Mouse (Mus musculus) CH12.LX (cell line): ENCODE data around the gene Ccdc184.

Source experiments
- MAX ChIP-seq: IDR thresholded peaks from 2 replicates; pipeline ENCODE4 v1.6.1; 2011; ENCODE audit warnings: low read length, improper control_type of control experiment
- TCF12 ChIP-seq: IDR thresholded peaks from 2 replicates; pipeline ENCODE4 v1.6.1; 2014; ENCODE audit warnings: low read depth, mild to moderate bottlenecking, inconsistent platforms, low read length, improper control_type of control experiment

DNA sequence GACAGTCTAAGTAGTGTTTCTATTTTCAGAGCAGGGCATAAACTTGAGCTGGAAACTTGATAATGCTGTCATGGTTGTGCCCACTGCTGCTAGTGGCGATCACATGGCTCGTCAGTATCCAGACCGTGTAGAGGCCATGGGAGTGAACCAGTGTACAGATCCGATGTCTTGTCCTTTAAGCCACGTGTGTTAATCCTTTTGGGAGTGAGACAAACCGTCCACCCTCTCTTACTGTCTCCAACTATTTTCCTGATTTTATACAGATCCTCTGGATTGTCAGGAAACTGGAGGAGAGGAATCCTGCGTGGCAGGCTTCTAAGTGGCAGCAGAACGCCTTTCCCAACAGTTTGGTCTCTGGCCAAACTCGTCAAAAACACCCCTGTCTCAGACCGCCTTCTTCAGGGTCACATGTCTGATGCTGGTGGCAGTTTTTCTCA is 17.8 kb upstream of the Ccdc184 start:
- no peak for TF ChIP-seq MAX
- no peak for TF ChIP-seq TCF12
